23 mouse cellular contexts compared by ENCODE assay signal in the genomic region with DNA sequence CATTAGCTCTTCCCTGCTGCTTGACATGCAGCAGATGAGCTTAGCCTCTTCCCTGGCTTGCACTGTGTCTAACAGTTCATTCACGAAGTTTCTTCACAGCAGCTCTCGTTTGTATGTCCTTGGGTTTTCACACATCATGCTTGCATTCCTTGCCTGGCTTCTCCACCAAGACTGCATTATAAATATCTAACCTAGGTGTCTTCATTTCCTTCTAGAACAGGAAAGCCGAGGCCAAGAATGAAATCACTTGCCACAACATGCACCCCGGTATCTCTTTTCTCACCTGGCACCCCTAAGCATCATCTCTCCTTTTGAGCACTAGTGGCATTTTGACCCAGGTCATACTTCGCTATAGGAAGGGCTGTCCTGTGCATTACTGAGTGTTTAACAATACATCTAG.
"Had no signal": no experiment of that assay in that cellular context is flagged by ENCODE, and none has a peak within 500 bp of the region (broad histone marks: within the 10 kb centered on the region; RNA-seq: fewer than 3 reads in every experiment).

No protein-coding gene starts in this region.

- ATAC-seq: intestine, embryonic 16.5 days had no signal

- H3K27me3 ChIP-seq: limb, embryonic 13.5 days; liver, embryonic 15.5 days; neural tube, embryonic 12.5 days had no signal

- H3K9ac ChIP-seq: limb, embryonic 13.5 days; liver, embryonic 15.5 days; neural tube, embryonic 12.5 days; neural tube, embryonic 15.5 days had no signal

- H3K36me3 ChIP-seq: limb, embryonic 10.5 days; limb, embryonic 13.5 days; liver, embryonic 15.5 days; midbrain, embryonic 10.5 days; neural tube, embryonic 12.5 days; neural tube, embryonic 15.5 days had no signal

- H3K4me3 ChIP-seq: layer of hippocampus, adult 2 months; limb, embryonic 10.5 days; limb, embryonic 13.5 days; liver, embryonic 15.5 days; midbrain, embryonic 10.5 days; neural tube, embryonic 12.5 days; neural tube, embryonic 15.5 days had no signal

- H3K27ac ChIP-seq: kidney, postnatal 0 days; layer of hippocampus, adult 2 months; limb, embryonic 10.5 days; limb, embryonic 13.5 days; liver, embryonic 15.5 days; midbrain, embryonic 10.5 days; neural tube, embryonic 12.5 days; neural tube, embryonic 15.5 days; stomach, postnatal 0 days had no signal

- H3K9me3 ChIP-seq: limb, embryonic 10.5 days; limb, embryonic 13.5 days; liver, embryonic 15.5 days; midbrain, embryonic 10.5 days; neural tube, embryonic 12.5 days; neural tube, embryonic 15.5 days had no signal

- DNase-seq: kidney, adult 2 months; kidney, postnatal 25 days; layer of hippocampus, adult 9-11 months; lung, adult 2 months; lung, postnatal 14 days; lung, postnatal 4 days; midbrain, embryonic 14.5 days; right cerebral cortex, adult 18-20 months; right cerebral cortex, postnatal 25 days; spleen, adult 18-20 months; thymus, adult 2 months; thymus, postnatal 14 days; thymus, postnatal 4 days had no signal

- H3K4me2 ChIP-seq: limb, embryonic 13.5 days; liver, embryonic 15.5 days; neural tube, embryonic 12.5 days; neural tube, embryonic 15.5 days had no signal
